Mouse (Mus musculus) heart, adult 2 months (tissue): ENCODE measurements around the gene B4galnt4. TPM values are rescaled to one million over a fixed set of nuclear protein-coding genes. Genes with fewer than 3 reads are reported as not detected.

Experiments
- DNase-seq, 2 experiments: peaks; one replicate each; pipeline ENCODE4 v3.0.0; 2021
- H3K27ac ChIP-seq: fragments of 200-600 bp; 2 replicates; pipeline ENCODE4 v1.8.1; 2022
- H3K27me3 ChIP-seq: fragments of 200-500 bp; 2 replicates; pipeline ENCODE4 v1.6.1; 2012; ENCODE audit warnings: mild to moderate bottlenecking, low read length, inconsistent platforms, mixed read lengths; ENCODE audit not compliant: control insufficient read depth, insufficient read depth
- H3K36me3 ChIP-seq: fragments of 200-500 bp; 2 replicates; pipeline ENCODE4 v1.6.1; 2012; ENCODE audit warnings: low read length, inconsistent platforms; ENCODE audit not compliant: control insufficient read depth, insufficient read depth
- H3K4me1 ChIP-seq: fragments of 200-500 bp; 2 replicates; pipeline ENCODE4 v1.6.1; 2011; ENCODE audit warnings: low read length; ENCODE audit not compliant: control insufficient read depth, insufficient read depth
- H3K4me3 ChIP-seq: fragments of 200-600 bp; 2 replicates; pipeline ENCODE4 v1.8.1; 2022
- H3K79me2 ChIP-seq: fragments of 200-500 bp; replicated peaks from 2 replicates; pipeline ENCODE4 v1.6.1; 2012; ENCODE audit warnings: mild to moderate bottlenecking, inconsistent platforms, low read length, moderate library complexity, mixed read lengths; ENCODE audit not compliant: control insufficient read depth, insufficient read depth
- H3K9ac ChIP-seq: fragments of 200-500 bp; 2 replicates; pipeline ENCODE4 v1.6.1; 2012; ENCODE audit warnings: low read depth, mild to moderate bottlenecking, control low read depth, inconsistent platforms, low read length, mixed read lengths
- CTCF ChIP-seq: fragments of 200-600 bp; IDR thresholded peaks from 2 replicates; pipeline ENCODE4 v1.8.1; 2022; ENCODE audit warnings: antibody characterized with exemption, mild to moderate bottlenecking, moderate library complexity
- EP300 ChIP-seq: fragments of 200-500 bp; IDR thresholded peaks from 2 replicates; pipeline ENCODE4 v1.6.1; 2011; ENCODE audit warnings: low read depth, low read length, control low read depth; ENCODE audit not compliant: insufficient read depth
- POLR2A ChIP-seq: fragments of 200-500 bp; IDR thresholded peaks from 2 replicates; pipeline ENCODE4 v1.6.1; 2011; ENCODE audit warnings: mild to moderate bottlenecking, low read depth, low read length, control low read depth; ENCODE audit not compliant: insufficient read depth
- WGBS: fragments of 180-500 bp; shearing (Covaris S2); methylation state at CpG from one replicate; pipeline ENCODE4 v1.1.7; 2018; 5-methylcytosine and 5-hydroxymethylcytosine counted together
- intact Hi-C: fragments of 180-260 bp; cut with DNase I; formaldehyde crosslinking; loops from one replicate; pipeline ENCODE4 v1.15.1; 2025
- polyA plus RNA-seq: library from polyadenylated mRNA; depleted of rRNA; stranded (reverse); fragments of >200 nt; gene quantifications from 2 replicates; pipeline ENCODE4 v1.2.3, GENCODE M21; 2012
- total RNA-seq, 2 experiments: library from RNA; stranded (reverse); gene quantifications; 2 replicates each; pipeline ENCODE4 v1.2.3; 2021

The B4galnt4 gene
- total and polyA plus RNA-seq, 3 experiments: 0.04 to 0.07 TPM; not detected in 1

- DNase-seq: no peak
- H3K4me3 ChIP-seq: peak overlapping the region; percentile 36
- H3K27me3 ChIP-seq: no peaks in the 10 kb centered on the region
- no peaks in the 10 kb centered on the region for H3K79me2 ChIP-seq
- peaks cover 10% of the 10 kb centered on the region for H3K4me1 ChIP-seq
- peak overlapping the region; percentile 62 for H3K27ac ChIP-seq
- intact Hi-C loops: loop anchor here (1.0 kb wide), 1 partner anchor 26 kb away; the partner anchor contains the start of gene Ptdss2
- 61% methylated on average over 6 of the region's 6 CpGs for WGBS
- H3K9ac ChIP-seq: peak overlapping the region; percentile 70
- TF ChIP-seq CTCF (no peak), EP300 (no peak), POLR2A (no peak)
- H3K36me3 ChIP-seq: no peaks in the 10 kb centered on the region
Observed at GRCm38 (mm10) chr7:141096021-141096420, 35.1 kb downstream of the B4galnt4 start.

DNA sequence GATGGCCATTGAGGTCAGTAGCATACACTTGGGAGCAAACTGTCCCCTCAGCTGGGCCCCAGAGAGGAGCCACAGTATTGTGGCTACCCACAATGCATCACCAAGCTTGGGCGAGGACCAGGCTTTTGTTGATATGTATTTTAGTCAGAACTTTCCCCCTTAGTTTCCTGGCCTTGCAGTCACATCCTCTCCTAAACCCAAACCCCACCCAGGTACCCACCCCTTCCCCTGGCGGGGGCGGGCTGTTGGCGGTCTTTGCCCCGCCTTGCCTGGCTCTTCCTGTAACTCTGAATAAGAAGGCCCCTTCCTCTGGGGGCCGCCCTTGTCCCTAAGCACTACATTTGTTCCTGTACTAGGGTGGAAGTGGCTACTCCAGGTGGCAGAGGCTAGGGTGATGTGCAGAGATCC is 35.7 kb downstream of the B4galnt4 start:
- H3K4me1 ChIP-seq: peaks cover 10% of the 10 kb centered on the region
- intact Hi-C loops: loop anchor here (1.0 kb wide), 1 partner anchor 26 kb away; the partner anchor contains the start of gene Ptdss2
- TF ChIP-seq CTCF (peak; percentile 54), EP300 (peak; percentile 45; the same call in 1 of the 2 replicates), POLR2A (peak; percentile 79)
- WGBS: 33% methylated on average over 6 of the region's 6 CpGs
- no peaks in the 10 kb centered on the region for H3K27me3 ChIP-seq
- peak overlapping the region; percentile 70 for H3K9ac ChIP-seq
- H3K27ac ChIP-seq: peak overlapping the region; percentile 69
- H3K4me3 ChIP-seq: peak overlapping the region; percentile 42
- H3K36me3 ChIP-seq: no peaks in the 10 kb centered on the region
- H3K79me2 ChIP-seq: no peaks in the 10 kb centered on the region
- peak; percentile 81 to 89 for DNase-seq

DNA sequence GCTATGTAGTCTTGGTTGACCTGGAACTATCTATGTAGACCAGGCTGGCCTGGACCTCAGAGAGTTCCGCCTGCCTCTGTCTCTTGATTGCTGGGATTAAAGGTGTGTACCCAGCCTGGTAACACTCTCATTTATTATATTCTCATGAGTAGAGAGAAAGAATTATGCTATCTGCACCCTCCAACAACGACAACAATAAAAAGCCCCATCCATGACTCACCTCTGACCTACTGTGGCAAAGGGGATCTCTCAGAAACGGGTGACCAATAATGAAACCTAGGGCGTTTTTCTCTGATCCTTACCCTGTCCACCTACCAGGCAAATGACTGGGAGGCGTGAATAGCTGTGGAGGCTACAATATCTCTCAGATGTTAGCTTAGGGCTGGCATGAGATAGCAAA is 36.3 kb downstream of the B4galnt4 start:
- no peaks in the 10 kb centered on the region for H3K79me2 ChIP-seq
- peak overlapping the region; percentile 55 for H3K27ac ChIP-seq
- intact Hi-C loops: no loop called here
- H3K4me1 ChIP-seq: peaks cover 10% of the 10 kb centered on the region
- no peaks in the 10 kb centered on the region for H3K27me3 ChIP-seq
- no peak overlapping the region for H3K9ac ChIP-seq
- TF ChIP-seq EP300 (no peak), POLR2A (no peak), CTCF (no peak)
- no peak overlapping the region for H3K4me3 ChIP-seq
- no peak for DNase-seq
- 82% methylated on average over 5 of the region's 5 CpGs for WGBS
- H3K36me3 ChIP-seq: no peaks in the 10 kb centered on the region

GRCm38 (mm10) chr7:141099911-141100691 is 39.2 kb downstream of the B4galnt4 start, which contains the start of gene Sigirr:
Gene Sigirr (minus strand): TSS chr7:141100572.
- H3K27ac ChIP-seq: no peak within 1 kb of the TSS; the same call in 1 of the 2 replicates
- H3K36me3 ChIP-seq: no peaks in the 10 kb centered on the region
- 2% methylated on average over 56 of the region's 56 CpGs for WGBS
- peaks cover 5% of the 10 kb centered on the region for H3K4me1 ChIP-seq
- intact Hi-C loops: no loop called here
- peak within 1 kb of the TSS; percentile 48 for H3K4me3 ChIP-seq
- no peaks in the 10 kb centered on the region for H3K27me3 ChIP-seq
- no peaks in the 10 kb centered on the region for H3K79me2 ChIP-seq
- peak; percentile 47 to 57 for DNase-seq
- TF ChIP-seq CTCF: no peak
- TF ChIP-seq EP300: no peak
- TF ChIP-seq POLR2A: no peak
- H3K9ac ChIP-seq: peak within 1 kb of the TSS; percentile 11

DNA sequence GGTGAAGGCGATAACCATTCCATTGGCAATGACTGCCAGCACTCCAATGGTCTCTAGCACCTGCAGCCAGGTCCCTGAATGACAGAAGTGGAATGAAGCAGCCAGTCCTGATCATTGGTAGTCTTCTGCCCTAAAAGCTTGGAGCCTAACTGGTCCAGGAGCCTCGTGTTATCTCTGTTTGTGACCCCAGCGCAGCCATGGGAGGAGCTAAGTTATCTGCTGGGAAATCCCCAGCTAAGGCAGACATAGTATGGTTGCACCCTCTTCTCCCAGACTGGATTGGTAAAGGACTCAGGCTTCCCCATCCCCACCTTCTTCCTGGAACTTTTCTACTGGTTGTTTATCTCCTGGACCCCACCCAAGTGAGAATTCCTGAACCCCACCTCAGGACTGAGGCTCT is 42.3 kb downstream of the B4galnt4 start:
- H3K27me3 ChIP-seq: no peaks in the 10 kb centered on the region
- no peaks in the 10 kb centered on the region for H3K4me1 ChIP-seq
- no peaks in the 10 kb centered on the region for H3K36me3 ChIP-seq
- intact Hi-C loops: no loop called here
- no peak for DNase-seq
- WGBS: 47% methylated on average over 3 of the region's 3 CpGs
- no peaks in the 10 kb centered on the region for H3K79me2 ChIP-seq
- no peak for TF ChIP-seq CTCF
- H3K4me3 ChIP-seq: no peak overlapping the region
- H3K27ac ChIP-seq: no peak overlapping the region
- H3K9ac ChIP-seq: no peak overlapping the region

DNA sequence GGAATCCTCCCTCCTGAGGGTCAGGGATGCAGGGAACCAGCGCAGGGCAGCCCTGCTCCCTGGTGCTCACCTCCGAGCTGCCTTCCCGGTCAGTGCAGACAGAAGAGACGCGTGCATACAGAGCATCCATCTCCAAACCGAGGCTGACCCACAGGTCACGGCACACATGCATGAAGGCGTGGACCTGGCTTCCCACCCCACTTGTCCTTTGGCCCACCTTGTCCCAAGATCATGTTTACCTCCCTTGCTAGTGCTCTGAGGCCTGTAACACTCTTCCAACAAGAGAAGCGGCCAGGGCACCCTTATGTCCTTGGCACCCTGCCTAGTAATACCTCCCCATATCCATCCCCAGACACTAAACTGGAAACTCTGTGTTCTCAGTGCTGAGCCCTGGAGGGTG is 55.0 kb downstream of the B4galnt4 start:
- 80% methylated on average over 9 of the region's 9 CpGs for WGBS
- Histone ChIP-seq H3K27me3 (no peaks in the 10 kb centered on the region), H3K79me2 (no peaks in the 10 kb centered on the region), H3K9ac (no peak overlapping the region), H3K4me3 (no peak overlapping the region), H3K4me1 (no peaks in the 10 kb centered on the region), H3K36me3 (no peaks in the 10 kb centered on the region), H3K27ac (no peak overlapping the region)
- no peak for DNase-seq
- TF ChIP-seq POLR2A (no peak), EP300 (no peak), CTCF (no peak)
- intact Hi-C loops: no loop called here
